Mouse (Mus musculus) kidney, embryonic 16.5 days (tissue): ENCODE data around the gene Adcy3. TPM values are rescaled to one million over a fixed set of nuclear protein-coding genes. Genes with fewer than 3 reads are reported as not detected.

Experiments used
- ATAC-seq: fragments of 200-750 bp; cut with Nextera tagmentation; 2 replicates; pipeline ENCODE4 v1.8.0; 2017; ENCODE audit warnings: moderate TSS enrichment; ENCODE audit not compliant: low FRiP score, low TSS enrichment
- H3K27ac ChIP-seq: fragments of 300-500 bp; sonication (generic); 2 replicates; pipeline ENCODE4 v1.5.1; 2014; ENCODE audit warnings: low read length
- H3K27me3 ChIP-seq: fragments of 300-500 bp; sonication (generic); 2 replicates; pipeline ENCODE4 v1.6.1; 2014; ENCODE audit warnings: low read length, control low read depth, mixed read lengths; ENCODE audit not compliant: insufficient read depth
- H3K36me3 ChIP-seq: fragments of 300-500 bp; sonication (generic); 2 replicates; pipeline ENCODE4 v1.6.1; 2014; ENCODE audit warnings: low read length, control low read depth, mixed read lengths; ENCODE audit not compliant: insufficient read depth
- H3K4me1 ChIP-seq: fragments of 300-500 bp; sonication (generic); 2 replicates; pipeline ENCODE4 v1.6.1; 2014; ENCODE audit warnings: low read length, control low read depth, mixed read lengths; ENCODE audit not compliant: insufficient read depth
- H3K4me2 ChIP-seq: fragments of 300-500 bp; sonication (generic); replicated peaks from 2 replicates; pipeline ENCODE4 v1.6.1; 2014; ENCODE audit warnings: low read depth, low read length
- H3K4me3 ChIP-seq: fragments of 300-500 bp; sonication (generic); 2 replicates; pipeline ENCODE4 v1.5.1; 2014; ENCODE audit warnings: mild to moderate bottlenecking, low read length
- H3K9ac ChIP-seq: fragments of 300-500 bp; sonication (generic); replicated peaks from 2 replicates; pipeline ENCODE4 v1.6.1; 2014; ENCODE audit warnings: low read length
- H3K9me3 ChIP-seq: fragments of 300-500 bp; sonication (generic); 2 replicates; pipeline ENCODE4 v1.6.1; 2016; ENCODE audit warnings: low read length, control low read depth
- WGBS: fragments of 180-500 bp; shearing (Covaris S2); extraction: QIAGEN DNeasy Blood & Tissue Kit; methylation state at CpG from one replicate; pipeline ENCODE4 v1.1.7; 2014; 5-methylcytosine and 5-hydroxymethylcytosine counted together
- polyA plus RNA-seq: library from polyadenylated mRNA; unstranded; fragments of >200 nt; fragmentation: Nextera tagmentation; extraction: Ambion mirVana; gene quantifications from 2 replicates; pipeline ENCODE4 v1.2.1, GENCODE M21; 2015

Gene Adcy3
- 9.9 and 10.7 TPM in 2 replicates for polyA plus RNA-seq

GRCm38 (mm10) chr12:4132941-4133846, at the start of gene Adcy3:
Gene Adcy3 (plus strand): TSS chr12:4133103.
- peak within 1 kb of the TSS; percentile 67 for H3K4me3 ChIP-seq
- peaks cover 9% of the 10 kb centered on the region; the same call in 1 of the 2 replicates for H3K9me3 ChIP-seq
- under 1% methylated on average over 83 of the region's 83 CpGs for WGBS
- peak within 1 kb of the TSS; percentile 97 for H3K4me2 ChIP-seq
- peaks cover 16% of the 10 kb centered on the region for H3K4me1 ChIP-seq
- H3K36me3 ChIP-seq: no peaks in the 10 kb centered on the region
- no peaks in the 10 kb centered on the region for H3K27me3 ChIP-seq
- no peak within 1 kb of the TSS for H3K27ac ChIP-seq
- peak; percentile 85 for ATAC-seq
- peak within 1 kb of the TSS; percentile 78 for H3K9ac ChIP-seq

- peak overlapping the region; percentile 63 for H3K4me2 ChIP-seq
- H3K27me3 ChIP-seq: no peaks in the 10 kb centered on the region
- peak overlapping the region; percentile 56; the same call in 1 of the 2 replicates for H3K4me3 ChIP-seq
- H3K27ac ChIP-seq: no peak overlapping the region
- H3K9ac ChIP-seq: no peak overlapping the region; the same call in 1 of the 2 replicates
- no peak for ATAC-seq
- H3K9me3 ChIP-seq: no peaks in the 10 kb centered on the region
- WGBS: 58% methylated on average over 8 of the region's 8 CpGs
- peaks cover 12% of the 10 kb centered on the region for H3K4me1 ChIP-seq
- H3K36me3 ChIP-seq: peaks cover 1% of the 10 kb centered on the region; the same call in 1 of the 2 replicates
Measured at GRCm38 (mm10) chr12:4083441-4083840, 49.5 kb upstream of the Adcy3 start.

- 73% methylated on average over 4 of the region's 4 CpGs for WGBS
Measured at GRCm38 (mm10) chr12:4107383-4107782, 25.5 kb upstream of the Adcy3 start.

GRCm38 (mm10) chr12:4116132-4116531, 16.8 kb upstream of the Adcy3 start:
- no peaks in the 10 kb centered on the region for H3K36me3 ChIP-seq
- H3K27ac ChIP-seq: no peak overlapping the region
- no peak overlapping the region for H3K4me2 ChIP-seq
- no peaks in the 10 kb centered on the region for H3K9me3 ChIP-seq
- no peak overlapping the region for H3K4me3 ChIP-seq
- H3K4me1 ChIP-seq: no peaks in the 10 kb centered on the region
- no peaks in the 10 kb centered on the region for H3K27me3 ChIP-seq
- no peak for ATAC-seq
- 82% methylated on average over 9 of the region's 9 CpGs for whole genome bisulfite sequencing
- no peak overlapping the region for H3K9ac ChIP-seq

More at GRCm38 (mm10) chr12:4107383-4107782, 25.5 kb upstream of the Adcy3 start:
- H3K9ac ChIP-seq: no peak overlapping the region
- no peak overlapping the region for H3K27ac ChIP-seq
- ATAC-seq: peak; percentile 67
- peaks cover 14% of the 10 kb centered on the region for H3K36me3 ChIP-seq
- H3K4me1 ChIP-seq: no peaks in the 10 kb centered on the region
- no peaks in the 10 kb centered on the region for H3K27me3 ChIP-seq
- no peaks in the 10 kb centered on the region for H3K9me3 ChIP-seq
- H3K4me2 ChIP-seq: no peak overlapping the region
- H3K4me3 ChIP-seq: no peak overlapping the region

- Histone ChIP-seq H3K4me2 (no peak overlapping the region), H3K9ac (no peak overlapping the region), H3K4me3 (no peak overlapping the region), H3K36me3 (no peaks in the 10 kb centered on the region), H3K27me3 (no peaks in the 10 kb centered on the region), H3K9me3 (no peaks in the 10 kb centered on the region), H3K27ac (no peak overlapping the region), H3K4me1 (no peaks in the 10 kb centered on the region)
- 77% methylated on average over 3 of the region's 3 CpGs for WGBS
- no peak for ATAC-seq
Measured at GRCm38 (mm10) chr12:4117136-4117535, 15.8 kb upstream of the Adcy3 start.

- Histone ChIP-seq H3K9ac (no peak overlapping the region), H3K9me3 (no peaks in the 10 kb centered on the region), H3K36me3 (no peaks in the 10 kb centered on the region), H3K4me2 (no peak overlapping the region), H3K4me1 (no peaks in the 10 kb centered on the region), H3K27ac (no peak overlapping the region), H3K4me3 (no peak overlapping the region), H3K27me3 (no peaks in the 10 kb centered on the region)
- 70% methylated on average over 4 of the region's 4 CpGs for WGBS
- no peak for ATAC-seq
Measured at GRCm38 (mm10) chr12:4117579-4117978, 15.3 kb upstream of the Adcy3 start.

- no peaks in the 10 kb centered on the region for H3K4me1 ChIP-seq
- peaks cover 8% of the 10 kb centered on the region; the same call in 1 of the 2 replicates for H3K9me3 ChIP-seq
- no peak overlapping the region for H3K9ac ChIP-seq
- H3K27me3 ChIP-seq: no peaks in the 10 kb centered on the region
- no peak overlapping the region for H3K27ac ChIP-seq
- 53% methylated on average over 7 of the region's 7 CpGs for WGBS
- no peak overlapping the region for H3K4me2 ChIP-seq
- no peak overlapping the region for H3K4me3 ChIP-seq
- no peaks in the 10 kb centered on the region for H3K36me3 ChIP-seq
- no peak for ATAC-seq
Measured at GRCm38 (mm10) chr12:4127346-4127745, 5.6 kb upstream of the Adcy3 start.

GRCm38 (mm10) chr12:4133847-4134212, 927 bp downstream of the Adcy3 start:
- H3K4me2 ChIP-seq: peak overlapping the region; percentile 97
- WGBS: 22% methylated on average over 11 of the region's 11 CpGs

GRCm38 (mm10) chr12:4143179-4143578, 10.3 kb downstream of the Adcy3 start:
- H3K4me2 ChIP-seq: no peak overlapping the region
- no peak overlapping the region for H3K4me3 ChIP-seq
- WGBS: 92% methylated on average over 5 of the region's 5 CpGs
- no peaks in the 10 kb centered on the region for H3K9me3 ChIP-seq
- H3K9ac ChIP-seq: no peak overlapping the region
- no peaks in the 10 kb centered on the region for H3K27me3 ChIP-seq
- H3K36me3 ChIP-seq: no peaks in the 10 kb centered on the region
- no peaks in the 10 kb centered on the region for H3K4me1 ChIP-seq
- no peak for ATAC-seq
- no peak overlapping the region for H3K27ac ChIP-seq

More at GRCm38 (mm10) chr12:4133847-4134212, 927 bp downstream of the Adcy3 start:
- Histone ChIP-seq H3K4me1 (peaks cover 16% of the 10 kb centered on the region), H3K9ac (peak overlapping the region; percentile 78), H3K36me3 (no peaks in the 10 kb centered on the region), H3K4me3 (peak overlapping the region; percentile 67), H3K9me3 (peaks cover 9% of the 10 kb centered on the region; the same call in 1 of the 2 replicates), H3K27ac (no peak overlapping the region), H3K27me3 (no peaks in the 10 kb centered on the region)
- ATAC-seq: peak; percentile 43

- Histone ChIP-seq H3K4me1 (no peaks in the 10 kb centered on the region), H3K4me2 (no peak overlapping the region), H3K4me3 (no peak overlapping the region), H3K36me3 (no peaks in the 10 kb centered on the region), H3K27ac (no peak overlapping the region), H3K27me3 (no peaks in the 10 kb centered on the region), H3K9ac (no peak overlapping the region), H3K9me3 (no peaks in the 10 kb centered on the region)
- 81% methylated on average over 2 of the region's 2 CpGs for WGBS
- no peak for ATAC-seq
Measured at GRCm38 (mm10) chr12:4150936-4151335, 18.0 kb downstream of the Adcy3 start.
